In the genomic region with DNA sequence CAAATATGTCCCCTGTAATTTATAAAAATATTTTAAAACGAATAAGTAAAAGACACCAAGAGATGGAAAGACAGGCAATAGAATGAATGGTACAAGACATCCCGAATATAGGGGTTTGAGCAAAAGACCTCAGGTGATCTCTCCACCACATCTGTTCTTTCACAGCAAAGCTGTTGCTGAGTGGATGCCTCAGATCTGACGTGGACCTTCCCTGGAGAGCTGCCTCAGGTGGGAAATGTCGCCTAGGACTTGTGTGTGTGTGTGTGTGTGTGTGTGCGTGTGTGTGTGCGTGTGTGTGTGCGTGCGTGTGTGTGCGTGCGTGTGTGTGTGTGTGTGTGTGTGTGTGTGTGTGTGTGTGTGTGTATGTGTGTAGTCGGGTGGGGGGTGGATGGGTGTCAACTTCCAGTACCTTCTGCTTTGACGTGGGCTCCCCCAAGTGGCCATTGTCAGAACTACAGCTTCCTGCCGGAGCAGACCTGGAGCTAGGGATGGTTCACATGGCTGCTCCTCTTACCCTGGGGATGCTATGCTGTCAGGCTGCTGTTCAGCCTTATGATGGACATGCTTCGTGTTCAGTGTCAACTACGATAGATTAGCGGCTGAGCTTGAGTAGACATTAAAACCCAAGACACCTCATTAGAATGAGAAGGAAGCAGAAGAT, we compare ENCODE assay signal across 8 mouse cellular contexts. TPM values are rescaled to one million over a fixed set of nuclear protein-coding genes. Genes with fewer than 3 reads are reported as not detected.
DNase-seq lines count a peak whose midpoint lies in the region; ATAC-seq and TF ChIP-seq lines count a peak whose summit lies in the region.

No protein-coding gene starts in this region.

- no peaks in the 10 kb centered on the region for H3K9me3 ChIP-seq in intestine, embryonic 14.5 days (ENCODE audit: control insufficient read depth, low read length)
- H3K9me3 ChIP-seq in intestine, embryonic 15.5 days: no peaks in the 10 kb centered on the region
- no peaks in the 10 kb centered on the region for H3K9me3 ChIP-seq in limb, embryonic 14.5 days (ENCODE audit: control insufficient read depth, low read length)

- ATAC-seq in intestine, embryonic 14.5 days (replicated peaks; ENCODE audit: low FRiP score, low TSS enrichment, low read depth): 0 out of 2 replicates have a peak, but pooled peaks have one; percentile 32
- ATAC-seq in intestine, embryonic 15.5 days: no peak
- ATAC-seq in limb, embryonic 14.5 days (ENCODE audit: low FRiP score, low read depth): no peak

- no peaks in the 10 kb centered on the region for H3K27me3 ChIP-seq in intestine, embryonic 14.5 days (replicated peaks; ENCODE audit: control insufficient read depth, insufficient read depth, low read length)
- H3K27me3 ChIP-seq in intestine, embryonic 15.5 days (replicated peaks): peaks cover 5% of the 10 kb centered on the region; the same call in 1 of the 2 replicates
- no peaks in the 10 kb centered on the region for H3K27me3 ChIP-seq in limb, embryonic 14.5 days (ENCODE audit: control insufficient read depth, insufficient read depth, low read length)
- no peaks in the 10 kb centered on the region for H3K27me3 ChIP-seq in splenic B cell, adult 2 months (ENCODE audit: control insufficient read depth, insufficient read depth, low read length, poor library complexity, severe bottlenecking)

- no peak overlapping the region for H3K27ac ChIP-seq in intestine, embryonic 14.5 days (ENCODE audit: low read depth)
- H3K27ac ChIP-seq in intestine, embryonic 15.5 days: no peak overlapping the region
- H3K27ac ChIP-seq in limb, embryonic 14.5 days (replicated peaks; ENCODE audit: low read depth, low read length): no peak overlapping the region

- no peak for TF ChIP-seq POLR2A in limb, embryonic 14.5 days (IDR thresholded peaks at IDR 0.05; ENCODE audit: borderline replicate concordance, extremely low read depth, insufficient read depth, insufficient read length)

- DNase-seq in intestine, embryonic 14.5 days (ENCODE audit: low spot score): peak; percentile 93
- DNase-seq in cerebellum, adult 9-11 months: peak; percentile 87
- DNase-seq in frontal cortex, postnatal 14 days (ENCODE audit: low spot score in 2 of 2): peak; percentile 82 to 92
- peak; percentile 39 to 83 for DNase-seq in kidney, adult 8-10 months
- DNase-seq in limb, embryonic 14.5 days (ENCODE audit: low spot score): peak; percentile 27
- peak; percentile 52 to 68 for DNase-seq in natural killer cell, adult 2 months (ENCODE audit: low spot score in 2 of 2)
- peak; percentile 74 for DNase-seq in splenic B cell, adult 2 months (ENCODE audit: low read depth, low spot score)

- no peak overlapping the region for H3K4me3 ChIP-seq in intestine, embryonic 14.5 days (ENCODE audit: low read depth, low read length)
- H3K4me3 ChIP-seq in intestine, embryonic 15.5 days (replicated peaks): no peak overlapping the region
- no peak overlapping the region for H3K4me3 ChIP-seq in limb, embryonic 14.5 days (replicated peaks; ENCODE audit: low read length)

- WGBS in intestine, embryonic 14.5 days: 27% methylated on average over 16 of the region's 16 CpGs
- WGBS in intestine, embryonic 15.5 days: 29% methylated on average over 13 of the region's 16 CpGs
- WGBS in limb, embryonic 14.5 days: 26% methylated on average over 12 of the region's 16 CpGs

- H3K4me2 ChIP-seq in intestine, embryonic 14.5 days (ENCODE audit: low read length): no peak overlapping the region
- H3K4me2 ChIP-seq in intestine, embryonic 15.5 days (replicated peaks): no peak overlapping the region
- no peak overlapping the region for H3K4me2 ChIP-seq in limb, embryonic 14.5 days (replicated peaks; ENCODE audit: low read depth, low read length, severe bottlenecking)

- H3K9ac ChIP-seq in intestine, embryonic 14.5 days (ENCODE audit: low read length): no peak overlapping the region
- H3K9ac ChIP-seq in intestine, embryonic 15.5 days: no peak overlapping the region
- H3K9ac ChIP-seq in limb, embryonic 14.5 days (ENCODE audit: low read depth, low read length, severe bottlenecking): no peak overlapping the region

- H3K4me1 ChIP-seq in intestine, embryonic 14.5 days (replicated peaks; ENCODE audit: control insufficient read depth, insufficient read depth, low read length): no peaks in the 10 kb centered on the region
- H3K4me1 ChIP-seq in intestine, embryonic 15.5 days (replicated peaks): no peaks in the 10 kb centered on the region
- no peaks in the 10 kb centered on the region for H3K4me1 ChIP-seq in limb, embryonic 14.5 days (ENCODE audit: control insufficient read depth, insufficient read depth, low read length)

- H3K36me3 ChIP-seq in intestine, embryonic 14.5 days (ENCODE audit: control insufficient read depth, insufficient read depth, low read length): no peaks in the 10 kb centered on the region
- H3K36me3 ChIP-seq in intestine, embryonic 15.5 days: no peaks in the 10 kb centered on the region
- no peaks in the 10 kb centered on the region for H3K36me3 ChIP-seq in limb, embryonic 14.5 days (ENCODE audit: control insufficient read depth, insufficient read depth, low read length)
- H3K36me3 ChIP-seq in splenic B cell, adult 2 months (ENCODE audit: control insufficient read depth, insufficient read depth, low read length, poor library complexity, severe bottlenecking): no peaks in the 10 kb centered on the region

RNA-seq across cellular contexts. Expression of a gene that starts 31.7 kb away (rescaled TPM):
- polyA plus RNA-seq in intestine, embryonic 14.5 days (2014; fragmentation: Nextera tagmentation; extraction: Ambion mirVana): 0.62 and 1.0 TPM in 2 replicates
- polyA plus RNA-seq in intestine, embryonic 15.5 days (2015; fragmentation: Nextera tagmentation; extraction: Ambion mirVana): 0.44 and 0.63 TPM in 2 replicates
- 0.01 and 0.10 TPM in 2 replicates for polyA plus RNA-seq in limb, embryonic 14.5 days (2012; rRNA removed)
- not detected in 2 replicates for polyA plus RNA-seq in limb, embryonic 14.5 days (2014; fragmentation: Nextera tagmentation; extraction: Ambion mirVana)

RNA-seq across cellular contexts. Expression of a gene that starts 49.5 kb away (rescaled TPM):
- 1.0 and 1.8 TPM in 2 replicates for polyA plus RNA-seq in intestine, embryonic 14.5 days (2014; fragmentation: Nextera tagmentation; extraction: Ambion mirVana)
- 1.1 and 1.2 TPM in 2 replicates for polyA plus RNA-seq in intestine, embryonic 15.5 days (2015; fragmentation: Nextera tagmentation; extraction: Ambion mirVana)
- polyA plus RNA-seq in limb, embryonic 14.5 days (2012; rRNA removed): 0.45 and 0.51 TPM in 2 replicates
- 0.19 and 0.48 TPM in 2 replicates for polyA plus RNA-seq in limb, embryonic 14.5 days (2014; fragmentation: Nextera tagmentation; extraction: Ambion mirVana)

Comparison
In these comparisons a context has a peak if more than half of its experiments do, and no peak if none do; other contexts are left out.
1. DNase-seq: peak in every context shown above with its lines; median percentile 93 in intestine, embryonic 14.5 days; 87 in cerebellum, adult 9-11 months; 87 in frontal cortex, postnatal 14 days; 74 in splenic B cell, adult 2 months; 61 in kidney, adult 8-10 months; 60 in natural killer cell, adult 2 months; 27 in limb, embryonic 14.5 days.